1 mouse cellular context compared by ENCODE assay signal in genomic region chr7:45340066-45340442, GRCm38 (mm10).
TF ChIP-seq lines count a peak whose summit lies in the region.

No protein-coding gene starts in this region.

TF ChIP-seq in MEL, 35 proteins besides CTCF, POLR2A, EP300 and RAD21 (continued from another document):
- TF ChIP-seq ELF1 (IDR thresholded peaks at IDR 0.05; ENCODE audit: low read depth, low read length) (no peak), MXI1 (IDR thresholded peaks at IDR 0.05; ENCODE audit: low read depth, low read length) (no peak), MEF2A (IDR thresholded peaks at IDR 0.05; ENCODE audit: extremely low read depth, insufficient replicate concordance, low read depth, low read length, poor library complexity, severe bottlenecking) (no peak), USF2 (IDR thresholded peaks at IDR 0.05; ENCODE audit: borderline replicate concordance in 1 of 2, insufficient read depth in 1 of 2, low read depth in 1 of 2, low read length in 2 of 2) (no peak), KAT2A (conservative IDR thresholded peaks at IDR 0.05; ENCODE audit: low read depth, low read length) (no peak), NRF1 (IDR thresholded peaks at IDR 0.05; ENCODE audit: insufficient read depth, low read depth, low read length, poor library complexity, severe bottlenecking) (no peak), SMC3 (IDR thresholded peaks at IDR 0.05; ENCODE audit: low read depth, low read length) (no peak), BHLHE40 (IDR thresholded peaks at IDR 0.05; ENCODE audit: borderline replicate concordance, low read depth, low read length) (no peak), ETS1 (IDR thresholded peaks at IDR 0.05; ENCODE audit: low read depth, low read length) (no peak), TBP (IDR thresholded peaks at IDR 0.05; ENCODE audit: low read depth, low read length) (no peak), E2F4 (IDR thresholded peaks at IDR 0.05; ENCODE audit: borderline replicate concordance, low read depth, low read length) (no peak), UBTF (IDR thresholded peaks at IDR 0.05; ENCODE audit: borderline replicate concordance, insufficient read depth, low read depth, low read length) (no peak), ZMIZ1 (IDR thresholded peaks at IDR 0.05; ENCODE audit: low read depth, low read length) (no peak), MAX (IDR thresholded peaks at IDR 0.05; ENCODE audit: low read length) (no peak), MAFK (IDR thresholded peaks at IDR 0.05; ENCODE audit: borderline replicate concordance, low read depth, low read length) (no peak), HCFC1 (IDR thresholded peaks at IDR 0.05; ENCODE audit: low read depth, low read length) (no peak), POLR2AphosphoS5 (IDR thresholded peaks at IDR 0.05; ENCODE audit: borderline replicate concordance, low read depth, low read length) (no peak), MYB (IDR thresholded peaks at IDR 0.05; ENCODE audit: low read depth, low read length) (no peak)
